Mouse (Mus musculus) gastrocnemius, postnatal 10 days (tissue): ENCODE results near the gene Acsm1. TPM values are rescaled to one million over a fixed set of nuclear protein-coding genes. Genes with fewer than 3 reads are reported as not detected.
"Not testable (repeated sequence)": the region's sequence is repeated elsewhere in the genome, so short reads cannot be mapped to it uniquely, and the experiment has no call there.

Experiments used
- DNase-seq: peaks from one replicate; pipeline ENCODE4 v3.0.0; 2021; ENCODE audit warnings: mixed read lengths
- long read RNA-seq, 2 experiments: library from polyadenylated mRNA; stranded (forward); transcript quantifications; one replicate each; pipeline ENCODE4 v2.0.0; 2021
- total RNA-seq, 2 experiments: library from RNA; stranded (reverse); gene quantifications; 2 replicates each; pipeline ENCODE4 v1.2.3; 2021

The Acsm1 gene
- not detected for total RNA-seq
- long read RNA-seq, experiment 1, result 0 reads
- long read RNA-seq, experiment 2, result 0 reads

DNA sequence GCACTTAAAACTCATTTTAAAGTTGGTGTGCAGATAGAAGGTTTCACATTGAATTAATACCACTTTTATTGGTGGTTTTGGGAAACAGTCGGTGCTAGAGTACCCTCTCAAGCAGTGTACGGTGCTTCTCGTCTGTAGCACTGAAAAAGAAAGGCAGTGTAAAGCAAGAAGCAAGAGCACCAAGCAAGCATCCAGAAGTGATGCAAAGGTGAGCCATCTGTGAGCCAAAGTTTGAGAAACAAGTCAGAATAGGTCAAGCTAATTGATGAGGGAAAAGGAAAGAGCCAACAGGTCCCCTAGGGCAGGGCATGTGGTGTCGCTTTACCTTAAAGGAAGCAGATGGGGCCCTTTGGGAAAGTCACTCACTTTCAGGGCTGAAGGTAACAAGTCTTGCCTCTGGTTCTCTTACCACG is at the start of gene Acsm1:
Gene Acsm1, plus strand, starts transcription at position 363 of the 413 bp plus-strand sequence.
- no peak for DNase-seq

DNA sequence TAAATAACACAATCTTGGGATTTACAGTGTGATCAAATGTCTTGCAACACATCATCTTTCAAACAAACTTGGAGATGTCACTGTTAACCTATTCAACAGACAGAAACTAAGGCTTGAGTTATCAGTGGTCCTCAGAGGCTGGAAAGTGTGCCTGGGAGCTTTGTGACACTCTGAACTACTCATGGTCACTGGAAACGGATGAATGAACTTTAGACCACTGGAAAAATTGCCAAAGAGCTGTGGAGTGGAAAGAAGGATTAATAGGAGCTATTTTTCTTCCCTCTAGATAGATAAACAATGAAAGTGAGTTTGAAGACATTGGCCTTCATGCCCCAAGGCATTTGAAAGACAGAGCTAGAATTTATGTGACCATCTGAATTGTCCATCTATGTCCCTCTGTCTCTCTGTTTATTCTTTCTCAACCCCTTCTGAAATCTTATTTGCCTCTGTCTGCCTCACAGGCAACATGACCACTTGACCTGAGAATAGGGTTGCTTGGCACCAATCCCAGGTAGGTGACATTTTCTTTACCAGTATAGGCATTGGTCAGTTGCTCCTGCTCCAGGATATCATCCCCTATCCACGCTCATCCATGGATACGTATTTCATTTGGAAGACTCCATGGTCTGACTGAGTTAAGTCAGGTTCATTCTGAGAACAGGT is 46.9 kb upstream of the Acsm1 start:
- DNase-seq, result no peak

DNA sequence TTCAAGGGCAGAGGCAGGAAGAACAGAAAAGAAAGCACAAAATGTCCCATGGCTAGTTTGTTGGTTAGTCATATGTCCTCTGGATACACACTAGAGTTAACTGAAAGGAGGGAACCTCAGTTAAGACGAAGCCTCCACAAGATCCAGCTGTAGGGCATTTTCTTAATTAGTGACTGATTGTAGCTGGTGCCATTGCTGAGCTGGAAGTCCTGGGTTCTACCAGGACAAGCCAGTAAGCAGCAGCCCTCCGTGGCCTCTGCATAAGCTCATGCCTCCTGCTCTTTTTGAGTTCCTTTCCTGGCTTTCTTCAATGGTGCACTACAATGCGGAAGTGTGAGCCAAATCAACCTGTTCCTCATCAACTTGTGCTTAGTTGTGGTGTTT is 46.4 kb upstream of the Acsm1 start:
- DNase-seq, result no peak

DNA sequence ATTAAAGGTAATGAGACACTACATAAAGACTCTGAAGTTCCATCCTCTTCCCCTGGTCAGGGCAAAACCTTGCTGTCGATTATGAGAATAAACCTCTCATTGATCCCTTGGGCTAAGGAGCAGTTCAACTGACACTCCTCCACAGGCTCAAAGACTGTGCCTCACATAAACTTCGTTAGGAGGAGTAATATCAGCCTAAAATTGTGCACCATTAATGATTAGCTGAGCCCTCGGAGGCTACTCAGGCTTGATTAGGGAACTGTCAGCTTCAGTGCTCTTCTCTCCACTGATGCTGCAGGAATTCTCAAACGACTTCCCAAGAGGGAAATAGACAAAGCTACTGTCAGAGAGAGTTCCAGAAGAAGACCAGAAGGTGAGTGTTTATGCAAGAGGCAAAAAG is 45.4 kb upstream of the Acsm1 start:
- DNase-seq, result no peak

DNA sequence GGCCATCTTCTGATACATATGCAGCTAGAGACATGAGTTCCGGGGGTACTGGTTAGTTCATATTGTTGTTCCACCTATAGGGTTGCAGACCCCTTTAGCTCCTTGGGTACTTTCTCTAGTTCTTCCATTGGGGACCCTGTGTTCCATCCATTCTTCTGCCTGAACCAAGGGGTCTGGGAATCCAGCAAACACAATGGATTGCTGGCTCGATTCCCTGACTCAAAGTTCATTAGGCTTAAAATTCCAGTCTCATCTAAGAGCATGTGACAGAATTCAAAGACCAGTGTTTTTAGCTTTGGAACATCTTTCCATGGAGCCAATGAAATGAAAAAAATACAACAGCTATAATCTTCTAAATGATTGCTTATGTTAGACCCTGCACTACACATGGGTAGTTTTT is 44.4 kb upstream of the Acsm1 start:
- DNase-seq, result not testable (repeated sequence)

DNA sequence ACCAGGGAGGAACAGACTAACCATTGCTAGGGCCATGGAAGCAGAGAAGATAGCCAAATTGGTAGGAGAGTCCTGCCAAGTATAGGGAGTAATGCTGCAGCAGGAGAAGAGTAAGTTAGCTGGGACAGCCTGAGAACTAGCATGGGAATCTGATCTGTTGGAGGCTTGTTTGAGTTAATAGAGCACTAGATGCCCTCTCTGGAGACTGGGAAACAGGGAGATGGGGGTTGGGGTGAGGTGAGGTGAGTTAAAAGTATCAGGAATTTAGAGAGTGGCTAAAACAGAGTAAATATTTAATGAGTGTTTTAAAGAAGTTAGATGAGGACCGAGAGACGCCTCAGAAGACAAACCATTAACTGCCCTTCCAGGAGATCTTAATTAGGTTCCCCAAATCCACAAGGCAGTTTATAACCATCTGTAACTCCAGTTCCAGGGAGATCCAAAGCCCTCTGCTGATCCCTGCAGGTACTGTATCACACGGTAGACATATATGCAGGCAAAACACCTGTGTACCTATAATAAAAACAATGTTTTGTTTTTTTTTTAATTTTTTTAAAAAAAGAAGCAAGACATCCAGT is 12.2 kb upstream of the Acsm1 start:
- no peak for DNase-seq

DNA sequence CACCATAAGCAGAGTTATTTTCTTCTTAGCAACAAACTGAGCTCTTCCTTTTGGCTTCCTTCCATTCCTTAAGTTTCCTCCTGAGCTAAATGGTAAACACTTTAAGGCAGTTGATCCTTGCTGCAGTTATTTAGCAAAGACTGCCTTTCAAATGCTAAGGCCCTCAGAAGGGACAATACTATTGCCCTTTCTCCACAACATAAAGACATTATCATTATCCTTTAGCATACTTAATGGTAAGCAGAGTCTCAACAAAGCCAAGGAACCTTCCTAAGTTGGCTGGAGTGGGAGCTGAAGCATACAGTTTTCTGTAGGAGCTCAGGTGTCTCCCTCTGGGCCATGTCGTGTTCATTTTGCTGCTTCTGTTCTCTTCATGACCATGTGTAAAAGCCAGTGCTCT is 11.5 kb upstream of the Acsm1 start:
- DNase-seq, result no peak

DNA sequence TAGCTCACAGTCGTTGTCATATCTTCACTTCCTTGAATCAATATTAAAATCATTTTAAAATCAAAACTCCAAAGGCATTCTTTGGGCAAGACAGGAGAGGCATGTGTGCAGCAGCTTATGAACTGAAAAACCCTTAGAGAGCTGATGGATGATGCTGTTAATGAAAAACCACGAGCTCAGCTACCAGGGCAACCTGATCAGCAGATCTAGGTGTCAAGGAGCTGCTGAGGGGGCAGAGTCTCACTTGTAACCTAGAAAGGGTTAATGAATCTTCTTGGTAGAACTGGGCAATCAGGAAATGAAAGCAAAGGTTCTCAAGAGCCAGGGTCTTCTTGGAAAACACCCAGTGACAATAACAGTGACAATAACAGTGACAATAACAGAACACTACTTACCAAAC is 10.3 kb upstream of the Acsm1 start:
- no peak for DNase-seq

DNA sequence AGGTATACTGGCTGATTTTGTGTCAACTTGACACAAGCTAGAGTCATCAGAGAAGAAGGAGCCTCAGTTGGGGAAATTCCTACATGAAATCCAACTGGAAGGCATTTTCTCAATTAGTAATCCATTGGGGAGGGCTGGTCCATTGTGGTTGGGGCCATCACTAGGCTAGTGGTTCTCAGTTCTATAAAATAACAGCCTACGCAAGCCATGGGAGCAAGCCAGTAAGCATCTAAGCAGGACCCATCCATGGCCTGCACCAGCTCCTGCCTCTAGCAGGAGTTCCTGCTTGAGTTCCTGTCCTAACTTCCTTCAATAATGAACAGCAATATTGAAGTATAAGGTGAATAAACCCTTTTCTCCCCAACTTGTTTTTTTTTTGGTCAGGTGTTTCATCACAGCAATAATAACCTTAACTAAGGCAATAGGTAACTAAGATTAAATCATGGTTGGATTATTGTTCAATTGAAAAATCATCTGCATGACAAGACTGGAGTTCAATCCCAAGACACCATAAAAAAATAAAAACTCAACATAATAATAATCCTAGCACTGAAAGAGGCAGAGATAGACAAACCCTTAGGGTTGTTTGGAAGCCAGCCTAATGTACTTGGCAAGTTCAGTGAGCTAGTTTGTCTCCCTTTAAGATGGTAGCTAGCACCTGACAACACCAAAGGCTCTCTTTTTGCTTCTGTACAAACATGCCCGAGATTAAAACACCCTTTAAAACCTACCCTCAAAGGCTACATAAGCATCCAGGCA is 5.5 kb upstream of the Acsm1 start:
- no peak for DNase-seq

DNA sequence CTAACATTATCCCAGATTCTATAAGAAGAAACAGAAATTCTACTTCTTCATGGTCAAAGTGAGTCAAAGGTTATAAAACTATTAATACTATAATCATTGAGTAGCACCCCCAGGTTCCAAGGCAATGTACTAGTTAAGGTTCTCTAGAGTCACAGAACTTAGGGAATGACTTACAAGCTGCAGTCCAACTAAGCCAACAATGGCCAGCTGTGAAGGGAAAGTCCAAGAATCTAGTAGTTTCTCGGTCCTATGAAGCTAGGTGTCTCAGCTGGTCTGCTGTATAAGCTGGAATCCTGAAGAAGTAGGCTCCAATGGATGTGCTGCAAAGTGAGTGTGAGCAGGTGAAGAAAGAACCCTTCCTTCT is 4.9 kb upstream of the Acsm1 start:
- DNase-seq, result no peak

DNA sequence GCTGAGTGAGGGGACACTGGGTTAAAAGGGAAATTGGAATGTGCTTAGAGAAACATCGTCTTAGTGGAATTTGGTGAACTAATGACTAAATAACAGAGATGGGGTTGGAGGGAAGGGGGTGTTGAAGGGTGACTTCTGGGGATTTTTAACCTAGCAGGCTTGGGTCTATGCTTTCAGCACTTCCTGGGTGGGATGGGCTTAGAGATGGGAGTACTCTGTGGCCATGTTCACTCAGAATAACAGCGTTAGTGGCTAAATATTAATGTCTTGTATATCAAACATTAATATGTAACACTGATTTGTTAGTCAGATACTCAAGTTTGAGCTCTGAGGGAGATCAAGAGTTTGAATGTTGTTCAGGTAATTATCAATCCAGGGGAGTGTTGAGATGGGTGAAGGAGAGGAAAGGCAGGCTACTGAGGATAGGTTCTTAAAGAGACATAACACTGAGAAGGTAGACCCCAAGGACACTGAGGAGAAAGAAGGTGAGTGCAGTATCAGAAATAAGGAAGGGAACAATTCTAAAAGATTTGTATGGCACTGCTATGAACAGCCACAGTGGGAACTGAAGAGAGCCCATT is 1.8 kb upstream of the Acsm1 start:
- DNase-seq, result no peak

DNA sequence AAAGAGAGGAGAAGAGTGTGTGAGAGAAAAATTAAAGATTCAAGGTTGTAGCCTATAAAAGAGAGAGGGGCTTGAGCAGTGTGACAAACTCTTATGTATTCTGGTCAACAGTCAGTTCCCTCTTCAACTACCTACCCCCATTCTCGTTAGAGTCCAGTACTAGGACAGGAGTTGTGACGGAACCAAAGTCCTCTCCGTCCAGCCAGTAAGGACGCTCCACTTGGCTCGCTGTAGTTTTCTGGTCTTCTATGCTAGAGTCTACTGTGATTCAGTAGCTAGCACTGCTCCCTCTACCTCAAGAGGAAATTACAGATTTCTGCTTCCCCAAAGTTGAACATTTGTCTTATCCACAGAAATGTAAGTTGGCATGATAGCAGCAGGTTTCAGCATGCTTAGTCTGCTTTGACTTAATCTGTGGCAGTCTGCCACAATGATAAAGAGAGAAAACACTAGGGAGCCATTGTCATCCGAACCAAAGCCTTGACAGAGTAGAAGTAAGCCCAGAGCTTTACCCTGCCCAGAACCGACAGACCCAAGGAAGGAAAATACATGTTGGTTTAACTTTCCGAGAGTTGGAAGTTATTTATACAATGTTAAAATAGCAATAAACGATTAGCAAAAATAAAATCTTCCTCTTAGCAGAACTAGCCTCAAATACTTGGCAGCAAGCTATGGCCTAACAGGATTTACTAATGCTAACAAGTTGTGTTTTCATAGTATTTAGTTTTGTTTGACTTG is 731 bp upstream of the Acsm1 start:
- DNase-seq, result no peak

DNA sequence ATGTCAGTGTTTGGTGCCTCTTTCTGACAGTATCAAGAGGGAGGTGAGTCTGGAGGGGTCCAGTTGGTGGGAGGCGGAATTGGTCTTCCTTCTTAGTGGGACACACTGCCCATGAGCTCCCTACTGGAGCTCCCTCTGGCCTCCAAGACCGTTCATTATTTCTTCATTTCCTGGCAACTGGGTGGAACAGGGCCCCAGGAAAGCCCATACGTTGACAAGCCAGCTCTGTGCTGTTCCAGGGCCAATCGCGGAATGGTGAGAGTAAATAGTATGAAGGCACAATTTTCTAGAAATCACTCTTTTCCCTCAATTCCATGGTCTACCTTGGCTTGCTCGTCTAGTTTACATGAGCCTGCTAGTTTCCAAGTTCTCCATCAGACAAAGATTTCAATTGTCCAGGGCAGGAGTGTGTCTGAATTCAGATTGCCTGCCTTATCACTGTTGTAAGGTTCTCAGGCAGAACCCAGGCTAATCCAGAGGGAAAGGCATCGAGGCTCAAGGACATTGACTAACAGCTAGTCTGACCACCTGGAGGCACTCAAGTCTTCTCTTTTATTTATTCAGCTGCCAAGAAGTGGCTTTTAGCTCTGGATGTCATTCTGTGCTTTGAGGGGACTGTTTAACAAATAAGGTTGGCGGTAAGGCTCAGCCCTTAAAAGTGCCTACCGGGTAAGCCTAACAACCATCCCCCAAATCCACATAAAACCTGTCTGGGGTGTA is 1.1 kb downstream of the Acsm1 start:
- DNase-seq, result no peak

DNA sequence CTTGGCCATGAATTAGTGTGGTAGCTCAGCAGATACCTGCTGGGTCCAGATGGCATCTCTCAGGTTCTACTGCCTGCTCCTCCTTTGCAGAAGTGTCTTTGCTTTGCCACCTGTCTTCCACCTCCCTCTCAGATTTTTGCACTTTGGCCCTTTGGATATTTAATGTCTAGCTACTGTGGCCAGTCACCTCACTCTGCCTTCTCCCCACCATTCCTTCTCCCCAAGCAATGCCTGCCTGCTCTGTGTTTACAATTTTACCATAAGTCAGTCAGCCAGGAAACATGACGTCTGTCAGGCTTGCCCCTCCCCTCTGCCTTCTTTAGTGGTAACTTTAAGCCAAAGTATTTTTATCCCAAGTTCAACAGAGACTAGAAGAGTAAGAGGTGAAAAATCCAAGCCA is 9.7 kb downstream of the Acsm1 start:
- DNase-seq, result no peak

DNA sequence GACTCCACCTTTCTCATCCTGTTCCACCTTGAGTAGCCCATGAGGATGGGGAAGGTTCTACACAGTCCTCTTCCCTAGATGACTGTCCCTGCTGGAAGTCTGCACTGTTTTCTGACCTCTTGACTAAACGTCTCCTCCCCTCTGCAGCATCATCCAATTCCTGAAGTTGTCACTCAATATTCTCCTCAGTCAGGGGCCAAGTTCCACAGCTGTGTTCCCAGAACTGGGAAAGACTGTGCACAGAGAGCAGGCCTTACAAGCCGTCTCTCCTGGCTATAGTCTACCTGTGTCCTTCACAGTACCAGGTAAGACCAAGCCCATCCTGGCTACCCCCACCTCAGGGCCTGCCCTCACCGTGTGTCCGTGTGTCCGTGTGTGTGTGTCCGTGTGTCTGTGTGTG is 10.8 kb downstream of the Acsm1 start:
- no peak for DNase-seq

DNA sequence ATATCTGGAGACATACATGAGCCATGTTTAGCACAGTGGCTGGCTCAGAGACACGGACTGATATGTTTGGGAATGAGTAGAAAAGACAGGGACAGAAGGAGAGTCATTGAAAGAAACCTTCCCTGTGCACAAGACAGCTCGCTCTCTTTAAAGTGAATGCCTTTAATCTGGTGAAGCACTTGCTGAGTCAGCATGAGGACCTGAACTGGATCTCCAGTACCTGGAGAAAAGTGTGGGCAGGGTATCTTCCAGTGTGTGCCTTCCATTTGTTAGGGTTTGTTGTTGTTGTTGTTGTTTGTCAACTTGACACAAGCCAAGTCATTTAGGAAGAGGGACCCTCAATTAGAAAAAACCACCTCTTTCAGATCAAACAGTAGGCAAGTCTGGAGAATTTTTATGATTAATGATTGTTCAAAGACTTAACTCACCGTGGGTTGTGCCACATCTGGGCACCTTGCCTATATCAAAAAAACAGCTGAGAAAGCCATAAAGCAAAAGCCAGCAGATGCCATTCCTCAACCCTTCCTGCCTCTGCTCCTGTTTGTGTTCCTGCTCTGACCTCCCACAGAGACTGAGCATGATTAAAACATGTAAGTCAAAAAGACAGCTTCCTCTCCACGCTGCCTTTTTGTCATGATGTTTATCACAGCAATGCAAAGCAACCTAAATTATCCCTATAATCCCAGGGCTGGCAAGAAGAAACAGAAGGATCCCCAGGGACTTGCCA is 11.5 kb downstream of the Acsm1 start:
- DNase-seq, result no peak

DNA sequence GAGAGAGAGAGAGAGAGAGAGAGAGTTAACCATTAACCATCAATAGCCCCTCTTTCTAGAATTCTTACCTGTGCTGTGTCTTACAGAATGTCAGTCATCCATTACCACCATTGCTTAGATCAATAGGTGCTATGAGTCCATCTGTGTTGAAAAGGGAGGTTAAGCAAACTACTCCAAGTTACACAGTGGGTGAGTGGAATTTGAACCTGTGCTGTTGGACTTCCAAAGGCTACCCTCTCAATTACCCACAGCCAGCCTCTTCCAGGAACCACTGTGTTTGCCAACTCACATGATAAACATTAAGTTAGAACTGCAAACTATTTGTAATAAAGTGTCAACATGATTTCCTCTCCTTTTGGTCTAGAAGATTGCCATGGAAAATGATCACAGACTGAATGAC is 13.3 kb downstream of the Acsm1 start:
- no peak for DNase-seq

DNA sequence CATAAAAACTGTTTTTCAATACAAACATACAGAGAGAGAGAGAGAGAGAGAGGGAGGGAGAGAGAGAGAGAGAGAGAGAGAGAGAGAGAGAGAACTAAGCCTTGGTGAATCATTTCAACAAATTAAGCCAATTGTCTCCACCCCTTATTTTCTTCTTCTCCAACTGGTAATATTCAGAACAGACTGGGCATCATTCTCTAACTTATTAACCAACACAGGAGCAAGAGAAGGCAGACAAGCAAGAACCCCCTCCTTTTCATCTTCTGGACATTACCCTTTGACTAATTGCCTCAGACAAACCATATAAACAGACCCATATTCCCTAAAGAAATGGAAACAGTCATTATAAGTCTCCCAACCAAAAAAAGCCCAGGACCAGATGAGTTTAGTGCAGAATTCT is 31.9 kb downstream of the Acsm1 start:
- no peak for DNase-seq

DNA sequence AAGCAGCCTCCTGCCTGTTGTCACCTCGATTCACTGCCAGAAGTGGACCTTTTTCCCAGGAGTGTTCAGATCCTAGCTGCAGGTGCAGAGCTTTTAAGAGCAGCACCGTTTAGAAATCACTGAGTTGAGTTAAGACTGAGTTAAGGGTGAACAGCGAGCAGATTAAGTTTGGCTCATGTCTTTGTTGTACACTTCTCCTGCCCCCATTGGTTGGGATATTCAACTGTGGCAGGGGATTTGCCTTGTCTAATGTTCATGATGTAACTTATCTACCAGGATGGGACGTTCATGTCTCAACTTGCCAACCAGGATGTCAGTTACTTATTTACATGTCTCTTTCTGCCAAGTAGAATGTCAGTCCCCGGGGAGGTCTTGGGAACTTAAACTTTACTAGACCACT is 35.5 kb downstream of the Acsm1 start:
- no peak for DNase-seq

DNA sequence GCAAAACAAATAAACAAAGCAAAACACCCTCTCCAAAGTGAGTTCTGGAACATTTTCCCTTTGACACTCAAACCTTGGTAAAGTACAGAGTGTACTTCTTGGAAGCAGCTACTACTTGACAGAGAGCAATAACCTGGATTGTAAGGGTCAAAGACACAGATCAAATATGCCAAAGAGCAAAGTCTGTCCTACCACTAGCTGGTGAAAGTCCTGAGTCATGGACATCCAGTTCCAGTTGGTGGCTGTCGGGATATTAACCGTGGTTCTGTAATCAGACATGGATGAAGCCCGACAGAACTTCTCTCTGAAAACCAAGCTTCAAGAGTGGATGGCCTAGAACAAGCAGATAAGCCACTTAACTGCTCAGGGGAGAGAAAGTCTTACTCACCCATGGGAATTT is 61.1 kb downstream of the Acsm1 start:
- DNase-seq, result no peak

DNA sequence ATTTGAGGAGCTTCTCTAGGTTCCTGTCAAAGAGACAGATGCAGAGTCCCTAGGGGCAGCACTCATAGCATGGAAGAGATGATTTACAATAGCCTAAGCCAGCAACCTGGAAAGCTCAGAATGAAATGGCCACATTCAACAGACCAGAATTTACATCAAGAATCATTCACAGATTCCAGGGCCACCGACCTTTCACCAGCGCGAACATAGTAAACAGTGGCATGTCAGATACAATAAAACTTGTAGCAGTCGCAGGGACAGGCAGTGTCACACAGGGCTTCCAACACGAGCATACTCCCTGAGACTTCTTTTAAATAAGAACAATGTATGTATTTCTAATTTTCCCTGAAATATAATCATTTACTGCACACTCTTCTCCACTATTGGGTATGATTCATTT is 63.6 kb downstream of the Acsm1 start:
- no peak for DNase-seq
